Mouse (Mus musculus) limb, embryonic 14.5 days (tissue): ENCODE data around the gene Nsmce1. TPM values are rescaled to one million over a fixed set of nuclear protein-coding genes. Genes with fewer than 3 reads are reported as not detected.

ENCODE experiments used
- ATAC-seq: fragments of 200-750 bp; cut with Nextera tagmentation; 2 replicates; pipeline ENCODE4 v1.8.0; 2017; ENCODE audit warnings: low read depth, moderate number of reproducible peaks, moderate TSS enrichment; ENCODE audit not compliant: low FRiP score
- DNase-seq: peaks from one replicate; pipeline ENCODE4 v3.0.0-alpha.2; 2015; ENCODE audit warnings: low spot score
- H3K27ac ChIP-seq: fragments of 300-500 bp; sonication (generic); replicated peaks from 2 replicates; pipeline ENCODE4 v1.5.1; 2014; ENCODE audit warnings: low read depth, mild to moderate bottlenecking, low read length, moderate library complexity, mixed read lengths
- H3K27me3 ChIP-seq: fragments of 300-500 bp; sonication (generic); 2 replicates; pipeline ENCODE4 v1.6.1; 2014; ENCODE audit warnings: low read length, mixed read lengths; ENCODE audit not compliant: control insufficient read depth, insufficient read depth
- H3K36me3 ChIP-seq: fragments of 300-500 bp; sonication (generic); 2 replicates; pipeline ENCODE4 v1.6.1; 2014; ENCODE audit warnings: mild to moderate bottlenecking, low read length, moderate library complexity, mixed read lengths; ENCODE audit not compliant: control insufficient read depth, insufficient read depth
- H3K4me1 ChIP-seq: fragments of 300-500 bp; sonication (generic); 2 replicates; pipeline ENCODE4 v1.6.1; 2014; ENCODE audit warnings: antibody characterized with exemption, low read length, mixed read lengths; ENCODE audit not compliant: control insufficient read depth, insufficient read depth
- H3K4me2 ChIP-seq: fragments of 300-500 bp; sonication (generic); replicated peaks from 2 replicates; pipeline ENCODE4 v1.6.1; 2014; ENCODE audit warnings: low read depth, mild to moderate bottlenecking, low read length, moderate library complexity; ENCODE audit not compliant: severe bottlenecking
- H3K4me3 ChIP-seq: fragments of 300-500 bp; sonication (generic); replicated peaks from 2 replicates; pipeline ENCODE4 v1.5.1; 2014; ENCODE audit warnings: low read length
- H3K9ac ChIP-seq: fragments of 300-500 bp; sonication (generic); 2 replicates; pipeline ENCODE4 v1.6.1; 2014; ENCODE audit warnings: mild to moderate bottlenecking, low read depth, low read length, moderate library complexity; ENCODE audit not compliant: severe bottlenecking
- H3K9me3 ChIP-seq: fragments of 300-500 bp; sonication (generic); 2 replicates; pipeline ENCODE4 v1.6.1; 2016; ENCODE audit warnings: low read length; ENCODE audit not compliant: control insufficient read depth
- POLR2A ChIP-seq: fragments of 200-500 bp; IDR thresholded peaks from 2 replicates; pipeline ENCODE4 v1.8.0; 2012; ENCODE audit warnings: inconsistent platforms, mild to moderate bottlenecking, moderate library complexity, borderline replicate concordance; ENCODE audit not compliant: insufficient read depth, insufficient read length; ENCODE audit errors: extremely low read depth
- WGBS: fragments of 180-500 bp; shearing (Covaris S2); extraction: QIAGEN DNeasy Blood & Tissue Kit; methylation state at CpG from one replicate; pipeline ENCODE4 v1.1.7; 2014; 5-methylcytosine and 5-hydroxymethylcytosine counted together
- polyA plus RNA-seq, 2 experiments: library from polyadenylated mRNA; depleted of rRNA in 1 of 2; stranded (reverse) in 1 of 2; unstranded in 1 of 2; fragments of >200 nt; fragmentation: Nextera tagmentation in 1 of 2; extraction: Ambion mirVana in 1 of 2; gene quantifications; 2 replicates each; pipeline versions ENCODE4 v1.2.1 to v1.2.3; 2012 to 2014

Gene Nsmce1
- polyA plus RNA-seq, 2 experiments = 67.2 to 121 TPM

GRCm38 (mm10) chr7:125523051-125523450, 31.7 kb upstream of the Nsmce1 start:
- Histone ChIP-seq H3K4me3 (no peak overlapping the region), H3K36me3 (no peaks in the 10 kb centered on the region), H3K9ac (no peak overlapping the region), H3K9me3 (no peaks in the 10 kb centered on the region), H3K27ac (no peak overlapping the region), H3K4me1 (no peaks in the 10 kb centered on the region), H3K4me2 (no peak overlapping the region), H3K27me3 (no peaks in the 10 kb centered on the region)
- TF ChIP-seq POLR2A = no peak
- DNase-seq (no peak), ATAC-seq (no peak)
- WGBS = 72% methylated on average over 3 of the region's 3 CpGs

- WGBS = 66% methylated on average over 3 of the region's 3 CpGs
- Histone ChIP-seq H3K4me3 (no peak overlapping the region), H3K27ac (no peak overlapping the region), H3K27me3 (no peaks in the 10 kb centered on the region), H3K36me3 (no peaks in the 10 kb centered on the region), H3K4me2 (no peak overlapping the region), H3K9me3 (no peaks in the 10 kb centered on the region), H3K4me1 (peaks cover 11% of the 10 kb centered on the region), H3K9ac (no peak overlapping the region)
- DNase-seq = no peak
- no peak for TF ChIP-seq POLR2A
- no peak for ATAC-seq
These were observed 28.3 kb upstream of the Nsmce1 start for GRCm38 (mm10) chr7:125519715-125520114.

- Histone ChIP-seq H3K4me2 (no peak overlapping the region), H3K9ac (no peak overlapping the region), H3K4me3 (no peak overlapping the region), H3K27me3 (no peaks in the 10 kb centered on the region), H3K27ac (no peak overlapping the region), H3K4me1 (peaks cover 15% of the 10 kb centered on the region), H3K9me3 (no peaks in the 10 kb centered on the region), H3K36me3 (no peaks in the 10 kb centered on the region)
- ATAC-seq (no peak), DNase-seq (no peak)
- no peak for TF ChIP-seq POLR2A
- WGBS = 72% methylated on average over 6 of the region's 6 CpGs
These were observed 26.1 kb upstream of the Nsmce1 start for GRCm38 (mm10) chr7:125517470-125517869.

GRCm38 (mm10) chr7:125516723-125517122, 25.3 kb upstream of the Nsmce1 start:
- DNase-seq (no peak), ATAC-seq (no peak)
- Histone ChIP-seq H3K36me3 (no peaks in the 10 kb centered on the region), H3K4me1 (peaks cover 15% of the 10 kb centered on the region), H3K9me3 (no peaks in the 10 kb centered on the region), H3K4me3 (no peak overlapping the region), H3K4me2 (no peak overlapping the region), H3K9ac (no peak overlapping the region), H3K27me3 (no peaks in the 10 kb centered on the region), H3K27ac (no peak overlapping the region)
- TF ChIP-seq POLR2A = no peak
- WGBS = 93% methylated on average over 8 of the region's 8 CpGs

- Histone ChIP-seq H3K4me3 (no peak overlapping the region), H3K9me3 (no peaks in the 10 kb centered on the region), H3K4me2 (no peak overlapping the region), H3K27me3 (no peaks in the 10 kb centered on the region), H3K27ac (peak overlapping the region; percentile 62; the same call in 1 of the 2 replicates), H3K9ac (no peak overlapping the region), H3K4me1 (peaks cover 15% of the 10 kb centered on the region), H3K36me3 (no peaks in the 10 kb centered on the region)
- WGBS = 62% methylated on average over 5 of the region's 5 CpGs
- TF ChIP-seq POLR2A = no peak
- peak; percentile 73 for DNase-seq
- ATAC-seq = peak; percentile 65; the same call in 1 of the 2 replicates
These were observed 23.9 kb upstream of the Nsmce1 start for GRCm38 (mm10) chr7:125515081-125515853.
